Mouse (Mus musculus) hindbrain, embryonic 14.5 days (tissue): Measurements from ENCODE around the gene Olfr31. TPM values are rescaled to one million over a fixed set of nuclear protein-coding genes. Genes with fewer than 3 reads are reported as not detected.

ENCODE experiments used
- ATAC-seq: fragments of 200-750 bp; cut with Nextera tagmentation; 2 replicates; pipeline ENCODE4 v1.8.0; 2017; ENCODE audit warnings: moderate number of reproducible peaks, mild to moderate bottlenecking, moderate TSS enrichment, moderate library complexity; ENCODE audit not compliant: low FRiP score
- DNase-seq: peaks from one replicate; pipeline ENCODE4 v3.0.0-alpha.2; 2015; ENCODE audit warnings: low spot score
- H3K27ac ChIP-seq: fragments of 300-500 bp; sonication (generic); 2 replicates; pipeline ENCODE4 v1.5.1; 2014; ENCODE audit warnings: mild to moderate bottlenecking, moderate library complexity
- H3K27me3 ChIP-seq: fragments of 300-500 bp; sonication (generic); 2 replicates; pipeline ENCODE4 v1.6.1; 2014; ENCODE audit warnings: mild to moderate bottlenecking, low read length, mixed read lengths; ENCODE audit not compliant: control insufficient read depth, insufficient read depth
- H3K36me3 ChIP-seq: fragments of 300-500 bp; sonication (generic); replicated peaks from 2 replicates; pipeline ENCODE4 v1.6.1; 2014; ENCODE audit not compliant: control insufficient read depth, insufficient read depth
- H3K4me1 ChIP-seq: fragments of 300-500 bp; sonication (generic); replicated peaks from 2 replicates; pipeline ENCODE4 v1.6.1; 2014; ENCODE audit warnings: antibody characterized with exemption, low read length, mixed read lengths; ENCODE audit not compliant: control insufficient read depth, insufficient read depth
- H3K4me2 ChIP-seq: fragments of 300-500 bp; sonication (generic); replicated peaks from 2 replicates; pipeline ENCODE4 v1.6.1; 2014; ENCODE audit warnings: mild to moderate bottlenecking, moderate library complexity
- H3K4me3 ChIP-seq: fragments of 300-500 bp; sonication (generic); replicated peaks from 2 replicates; pipeline ENCODE4 v1.5.1; 2014; ENCODE audit warnings: mild to moderate bottlenecking, low read length
- H3K9ac ChIP-seq: fragments of 300-500 bp; sonication (generic); 2 replicates; pipeline ENCODE4 v1.6.1; 2014
- H3K9me3 ChIP-seq: fragments of 300-500 bp; sonication (generic); 2 replicates; pipeline ENCODE4 v1.6.1; 2016; ENCODE audit warnings: low read length; ENCODE audit not compliant: control insufficient read depth
- WGBS: fragments of 180-500 bp; shearing (Covaris S2); extraction: QIAGEN DNeasy Blood & Tissue Kit; methylation state at CpG from one replicate; pipeline ENCODE4 v1.1.7; 2014; 5-methylcytosine and 5-hydroxymethylcytosine counted together
- polyA plus RNA-seq: library from polyadenylated mRNA; unstranded; fragments of >200 nt; fragmentation: Nextera tagmentation; extraction: Ambion mirVana; gene quantifications from 2 replicates; pipeline ENCODE4 v1.2.1, GENCODE M21; 2014

Olfr31 gene
- not detected in 2 replicates for polyA plus RNA-seq

DNA sequence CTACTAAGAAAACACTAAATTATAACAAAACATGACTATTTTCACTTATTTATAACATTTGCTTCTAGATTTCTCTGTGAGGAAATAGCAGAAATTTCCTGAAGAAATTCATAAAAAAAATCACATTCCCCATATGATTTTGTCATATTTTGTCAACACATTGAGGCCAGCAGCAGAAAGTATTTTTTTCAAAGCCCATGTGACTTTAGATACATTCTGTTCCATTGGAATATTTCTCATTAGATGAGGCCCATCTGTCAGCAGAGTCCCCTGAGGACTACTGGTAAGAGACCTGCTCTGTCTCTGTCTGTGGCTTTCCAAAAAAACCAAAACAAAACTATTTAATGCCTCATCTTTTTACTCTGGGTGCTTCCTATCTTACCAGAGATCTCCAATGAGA, at the start of gene Olfr31:
Gene Olfr31 (plus strand): TSS at position 301 of the 400 bp plus-strand sequence.
- Histone ChIP-seq H3K4me2 (no peak within 1 kb of the TSS), H3K9me3 (no peaks in the 10 kb centered on the region), H3K4me3 (no peak within 1 kb of the TSS), H3K27ac (no peak within 1 kb of the TSS), H3K36me3 (no peaks in the 10 kb centered on the region), H3K27me3 (no peaks in the 10 kb centered on the region), H3K4me1 (no peaks in the 10 kb centered on the region), H3K9ac (no peak within 1 kb of the TSS)
- ATAC-seq (no peak), DNase-seq (no peak)

DNA sequence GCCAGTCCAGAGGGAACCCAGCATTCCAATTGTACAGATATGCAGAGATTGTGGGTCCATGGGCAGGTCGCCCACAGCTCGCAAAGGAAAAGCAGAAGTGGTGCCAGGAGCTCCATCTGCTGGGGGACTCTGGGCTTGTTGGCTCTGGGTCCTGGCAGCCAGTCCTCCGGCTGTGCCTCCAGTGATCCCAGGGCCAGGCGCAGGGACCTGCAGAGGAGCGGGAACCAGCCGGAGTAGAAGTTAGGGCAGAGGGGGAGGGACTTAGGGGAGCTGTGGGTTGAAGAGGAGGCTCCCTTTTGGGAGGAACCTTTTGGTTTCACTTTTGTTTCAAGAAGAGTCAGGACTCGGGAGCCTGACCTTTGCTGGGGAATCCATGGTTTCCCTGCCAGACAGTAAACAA, 28.2 kb upstream of the Olfr31 start:
- no peak overlapping the region for H3K27ac ChIP-seq
- no peak overlapping the region for H3K4me2 ChIP-seq
- H3K9me3 ChIP-seq: 0 out of 2 replicates have a peak, but pooled peaks cover 5% of the 10 kb centered on the region
- no peaks in the 10 kb centered on the region for H3K4me1 ChIP-seq
- no peaks in the 10 kb centered on the region for H3K36me3 ChIP-seq
- H3K9ac ChIP-seq: no peak overlapping the region
- 72% methylated on average over 7 of the region's 7 CpGs for WGBS
- no peak for DNase-seq
- ATAC-seq: no peak
- no peak overlapping the region for H3K4me3 ChIP-seq
- H3K27me3 ChIP-seq: no peaks in the 10 kb centered on the region

GRCm38 (mm10) chr14:14308938-14309337, 13.7 kb upstream of the Olfr31 start:
- DNase-seq (no peak), ATAC-seq (no peak)
- WGBS: 59% methylated on average over 16 of the region's 16 CpGs
- H3K4me1 ChIP-seq: no peaks in the 10 kb centered on the region
- no peaks in the 10 kb centered on the region for H3K9me3 ChIP-seq
- H3K36me3 ChIP-seq: no peaks in the 10 kb centered on the region
- H3K27ac ChIP-seq: no peak overlapping the region
- no peak overlapping the region for H3K4me2 ChIP-seq
- H3K4me3 ChIP-seq: no peak overlapping the region
- H3K27me3 ChIP-seq: no peaks in the 10 kb centered on the region
- no peak overlapping the region for H3K9ac ChIP-seq

DNA sequence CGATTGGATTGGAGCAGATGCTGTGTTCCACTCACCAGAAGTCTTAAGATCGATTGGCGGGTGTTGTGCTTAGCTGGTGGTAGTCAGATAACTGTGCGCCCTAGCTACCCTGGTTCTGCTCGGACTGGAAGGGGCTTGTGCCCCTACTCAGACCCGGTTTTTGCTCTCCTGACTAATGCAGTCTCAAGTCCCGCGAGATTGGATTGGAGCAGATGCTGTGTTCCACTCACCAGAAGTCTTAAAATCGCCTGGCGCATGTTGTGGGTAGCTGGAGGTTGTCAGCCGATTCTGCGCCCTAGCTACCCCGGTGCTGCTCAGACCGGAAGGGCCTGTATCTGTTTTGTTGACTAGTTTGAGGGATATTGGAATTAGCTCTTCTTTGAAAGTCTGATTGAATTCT, 13.2 kb upstream of the Olfr31 start:
- DNase-seq: no peak
- 68% methylated on average over 14 of the region's 14 CpGs for WGBS
- Histone ChIP-seq H3K9me3 (no peaks in the 10 kb centered on the region), H3K4me1 (no peaks in the 10 kb centered on the region), H3K27ac (no peak overlapping the region), H3K27me3 (no peaks in the 10 kb centered on the region), H3K4me2 (no peak overlapping the region), H3K36me3 (no peaks in the 10 kb centered on the region), H3K4me3 (no peak overlapping the region), H3K9ac (no peak overlapping the region)
- no peak for ATAC-seq

DNA sequence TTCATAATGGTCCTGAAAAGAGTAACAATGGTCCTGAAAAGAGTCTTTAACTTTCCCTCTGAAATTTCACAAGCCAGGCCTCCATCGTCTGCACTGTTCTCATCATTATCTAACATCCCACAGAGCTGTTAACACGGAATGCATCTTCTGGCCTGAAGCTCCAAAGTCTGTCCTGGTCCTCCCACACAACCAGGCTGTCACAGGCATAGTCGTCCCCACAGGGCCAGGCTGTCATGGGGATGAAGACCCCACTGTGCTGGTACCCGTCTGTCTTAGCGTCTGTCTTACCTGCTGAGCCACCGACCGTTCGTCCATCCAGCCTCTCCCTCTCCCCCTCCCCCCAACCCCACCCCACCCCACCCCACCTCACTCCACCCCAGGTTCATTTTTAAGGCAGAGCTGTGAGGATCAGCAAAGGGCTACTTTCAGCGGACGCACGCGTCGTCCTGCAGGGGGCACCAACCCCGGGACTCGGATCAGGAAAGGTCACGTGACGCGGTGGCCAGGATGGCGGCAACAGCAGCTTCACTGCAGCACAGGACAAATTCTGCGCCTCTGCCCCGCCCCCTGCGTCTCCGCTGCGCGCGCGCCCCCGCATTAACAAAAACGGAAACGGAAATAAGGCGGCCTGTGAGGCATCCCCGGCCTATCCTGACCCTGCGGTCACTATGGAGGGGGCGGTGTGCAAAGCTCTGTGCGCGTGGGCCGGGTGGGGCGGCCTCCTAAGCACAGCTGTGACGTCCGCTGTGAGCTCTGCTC, 22.7 kb downstream of the Olfr31 start:
- Histone ChIP-seq H3K4me2 (peak overlapping the region; percentile 92), H3K27me3 (no peaks in the 10 kb centered on the region)
- DNase-seq: peak; percentile 85

GRCm38 (mm10) chr14:14345948-14346812, 23.6 kb downstream of the Olfr31 start, which contains the start of gene Il3ra:
Il3ra (plus strand) TSS chr14:14346275.
- peak within 1 kb of the TSS; percentile 92 for H3K4me2 ChIP-seq
- peak within 1 kb of the TSS; percentile 77 for H3K27ac ChIP-seq
- DNase-seq (peak; percentile 79), ATAC-seq (peak; percentile 54)
- H3K36me3 ChIP-seq: no peaks in the 10 kb centered on the region
- peak within 1 kb of the TSS; percentile 80 for H3K9ac ChIP-seq
- H3K4me3 ChIP-seq: peak within 1 kb of the TSS; percentile 69
- no peaks in the 10 kb centered on the region for H3K4me1 ChIP-seq
- peaks cover 47% of the 10 kb centered on the region for H3K9me3 ChIP-seq
- H3K27me3 ChIP-seq: no peaks in the 10 kb centered on the region
- 3% methylated on average over 61 of the region's 69 CpGs for WGBS

More for the DNA sequence above, 22.7 kb downstream of the Olfr31 start:
- Histone ChIP-seq H3K9ac (peak overlapping the region; percentile 80), H3K27ac (peak overlapping the region; percentile 77), H3K36me3 (no peaks in the 10 kb centered on the region), H3K9me3 (peaks cover 41% of the 10 kb centered on the region), H3K4me3 (peak overlapping the region; percentile 69), H3K4me1 (no peaks in the 10 kb centered on the region)
- peak; percentile 88 for ATAC-seq
- WGBS: 5% methylated on average over 40 of the region's 40 CpGs

- H3K9me3 ChIP-seq: peaks cover 50% of the 10 kb centered on the region
- no peaks in the 10 kb centered on the region for H3K4me1 ChIP-seq
- peak overlapping the region; percentile 80 for H3K9ac ChIP-seq
- H3K27ac ChIP-seq: peak overlapping the region; percentile 77; the same call in 1 of the 2 replicates
- ATAC-seq (peak; percentile 3; the same call in 1 of the 2 replicates), DNase-seq (no peak)
- H3K27me3 ChIP-seq: no peaks in the 10 kb centered on the region
- WGBS: 27% methylated on average over 16 of the region's 16 CpGs
- peak overlapping the region; percentile 92 for H3K4me2 ChIP-seq
- H3K4me3 ChIP-seq: peak overlapping the region; percentile 69
- no peaks in the 10 kb centered on the region for H3K36me3 ChIP-seq
Measured at GRCm38 (mm10) chr14:14346813-14347100, 24.1 kb downstream of the Olfr31 start.

DNA sequence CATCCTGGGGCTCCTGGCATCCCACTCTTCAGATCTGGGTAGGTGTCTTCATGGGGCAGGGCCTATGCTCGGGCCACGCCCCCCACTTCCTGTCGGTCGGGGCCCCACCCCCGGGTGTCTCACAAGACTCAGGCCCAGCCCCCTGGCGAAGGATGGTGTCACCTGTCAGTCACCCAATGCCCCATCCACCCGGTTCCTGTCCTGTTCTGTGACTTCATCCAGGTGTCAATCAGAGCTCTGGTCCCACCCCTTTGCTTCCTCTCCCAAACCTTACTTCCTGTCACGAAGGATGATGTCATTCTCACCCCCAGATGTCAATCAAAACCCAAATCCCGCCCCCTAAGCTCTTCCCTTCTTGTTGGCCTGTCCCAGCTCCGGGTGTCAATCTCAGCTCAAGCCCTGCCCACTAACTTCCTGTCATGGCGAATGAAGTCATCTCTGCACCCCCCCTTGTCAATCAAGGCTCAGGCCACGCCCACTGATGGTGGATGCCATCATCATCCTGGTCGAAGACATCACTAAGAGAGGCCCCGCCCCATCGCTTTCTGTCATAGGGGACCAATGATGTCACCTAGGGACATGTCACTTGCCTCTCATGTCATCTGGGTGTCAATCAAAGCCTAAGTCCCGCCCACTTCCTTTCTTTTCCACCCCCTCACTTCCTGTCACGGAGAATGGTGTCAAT, 24.7 kb downstream of the Olfr31 start:
- H3K4me3 ChIP-seq: 0 out of 2 replicates have a peak overlapping the region, but pooled peaks have one; percentile 69
- no peaks in the 10 kb centered on the region for H3K27me3 ChIP-seq
- H3K9ac ChIP-seq: no peak overlapping the region
- H3K4me2 ChIP-seq: peak overlapping the region; percentile 92; the same call in 1 of the 2 replicates
- H3K4me1 ChIP-seq: no peaks in the 10 kb centered on the region
- no peak overlapping the region for H3K27ac ChIP-seq
- no peaks in the 10 kb centered on the region for H3K36me3 ChIP-seq
- ATAC-seq (no peak), DNase-seq (no peak)
- peaks cover 50% of the 10 kb centered on the region for H3K9me3 ChIP-seq
- 88% methylated on average over 17 of the region's 17 CpGs for WGBS
